Mouse (Mus musculus) lung, postnatal 0 days (tissue): ENCODE results near the gene Map4k2. TPM values are rescaled to one million over a fixed set of nuclear protein-coding genes. Genes with fewer than 3 reads are reported as not detected.
A peak's percentile ranks its signal among the peaks of the same experiment; 100 is the strongest.

ENCODE experiments used
- ATAC-seq: fragments of 200-750 bp; cut with Nextera tagmentation; 2 replicates; pipeline ENCODE4 v1.8.0; 2017; ENCODE audit warnings: moderate library complexity
- DNase-seq: peaks from one replicate; pipeline ENCODE4 v3.0.0-alpha.2; 2016; ENCODE audit warnings: low spot score
- H3K27ac ChIP-seq: fragments of 300-500 bp; sonication (generic); 2 replicates; pipeline ENCODE4 v1.5.1; 2014; ENCODE audit warnings: antibody characterized with exemption, mild to moderate bottlenecking, low read length, mixed read lengths
- H3K27me3 ChIP-seq: fragments of 300-500 bp; sonication (generic); replicated peaks from 2 replicates; pipeline ENCODE4 v1.6.1; 2014; ENCODE audit warnings: low read length, mixed read lengths; ENCODE audit not compliant: insufficient read depth
- H3K36me3 ChIP-seq: fragments of 300-500 bp; sonication (generic); 2 replicates; pipeline ENCODE4 v1.6.1; 2014; ENCODE audit warnings: low read length, mixed read lengths; ENCODE audit not compliant: insufficient read depth
- H3K4me1 ChIP-seq: fragments of 300-500 bp; sonication (generic); 2 replicates; pipeline ENCODE4 v1.6.1; 2014; ENCODE audit warnings: antibody characterized with exemption, low read depth, low read length, mixed read lengths; ENCODE audit not compliant: insufficient read depth
- H3K4me2 ChIP-seq: fragments of 300-500 bp; sonication (generic); replicated peaks from 2 replicates; pipeline ENCODE4 v1.6.1; 2014; ENCODE audit warnings: low read depth, mild to moderate bottlenecking, low read length, moderate library complexity, mixed read lengths
- H3K4me3 ChIP-seq: fragments of 300-500 bp; sonication (generic); 2 replicates; pipeline ENCODE4 v1.5.1; 2014; ENCODE audit warnings: low read depth, low read length
- H3K9ac ChIP-seq: fragments of 300-500 bp; sonication (generic); replicated peaks from 2 replicates; pipeline ENCODE4 v1.6.1; 2014; ENCODE audit warnings: low read depth, mild to moderate bottlenecking
- H3K9me3 ChIP-seq: fragments of 300-500 bp; sonication (generic); 2 replicates; pipeline ENCODE4 v1.6.1; 2016; ENCODE audit warnings: low read length, mixed read lengths
- CTCF ChIP-seq: IDR thresholded peaks from 2 replicates; pipeline ENCODE4 v1.5.1; 2016; ENCODE audit warnings: antibody characterized with exemption, mild to moderate bottlenecking
- EP300 ChIP-seq: IDR thresholded peaks from 2 replicates; pipeline ENCODE4 v1.6.1; 2016; ENCODE audit warnings: antibody characterized with exemption, mild to moderate bottlenecking, control low read depth
- WGBS: fragments of 180-500 bp; shearing (Covaris S2); extraction: QIAGEN DNeasy Blood & Tissue Kit; methylation state at CpG from one replicate; pipeline ENCODE4 v1.1.7; 2014; 5-methylcytosine and 5-hydroxymethylcytosine counted together
- polyA plus RNA-seq: library from polyadenylated mRNA; unstranded; fragments of >200 nt; fragmentation: Nextera tagmentation; extraction: Ambion mirVana; gene quantifications from 2 replicates; pipeline ENCODE4 v1.2.1, GENCODE M21; 2015

Map4k2 gene
- polyA plus RNA-seq, 1 experiment from 2014 or later = 22.5 TPM

DNA sequence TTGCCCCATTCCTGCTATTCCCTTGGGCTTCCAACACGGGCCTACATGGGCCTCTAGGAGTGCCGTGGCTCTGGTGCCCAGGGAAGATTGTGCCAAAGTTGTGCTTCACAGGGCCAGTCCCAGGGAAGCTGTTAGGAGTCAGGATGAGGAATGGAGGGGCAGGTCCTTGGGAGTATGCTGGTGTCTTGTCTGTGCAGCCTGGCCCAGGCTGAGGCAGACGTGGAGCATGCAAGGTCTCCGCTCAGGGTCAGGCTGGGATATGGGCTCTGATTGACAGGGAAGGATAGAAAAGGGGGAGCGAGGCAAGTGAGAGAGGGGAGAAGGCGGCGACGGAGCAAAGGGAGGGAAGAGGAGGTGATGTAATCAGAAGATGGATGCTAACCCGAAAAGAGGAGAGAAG, 16.2 kb upstream of the Map4k2 start:
- Histone ChIP-seq H3K4me3 (no peak overlapping the region), H3K36me3 (peaks cover 13% of the 10 kb centered on the region; the same call in 1 of the 2 replicates), H3K27ac (no peak overlapping the region), H3K9ac (no peak overlapping the region), H3K4me2 (no peak overlapping the region), H3K9me3 (no peaks in the 10 kb centered on the region), H3K27me3 (no peaks in the 10 kb centered on the region), H3K4me1 (no peaks in the 10 kb centered on the region)
- 81% methylated on average over 9 of the region's 9 CpGs for WGBS
- TF ChIP-seq EP300 (no peak), CTCF (no peak)
- ATAC-seq = no peak
- DNase-seq = no peak

DNA sequence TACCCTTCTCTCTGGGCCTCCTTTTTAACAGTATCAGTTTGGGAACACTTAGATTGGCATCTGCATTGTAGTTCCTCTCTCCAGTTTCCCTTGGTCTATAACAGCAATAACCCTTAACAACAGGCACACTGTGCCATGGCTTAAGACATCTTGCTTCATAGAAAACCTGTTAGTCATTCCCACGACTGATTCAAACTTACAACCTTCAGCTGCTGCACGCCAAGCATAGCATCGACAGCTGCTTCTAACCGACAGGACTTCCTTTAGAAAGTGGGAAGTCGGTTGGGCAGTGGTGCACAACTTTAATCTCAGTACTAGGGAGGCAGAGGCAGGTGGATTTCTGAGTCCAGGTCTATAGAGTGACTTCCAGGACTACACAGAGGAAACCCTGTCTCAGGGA, 9.8 kb upstream of the Map4k2 start:
- Histone ChIP-seq H3K9me3 (no peaks in the 10 kb centered on the region), H3K4me3 (no peak overlapping the region), H3K27ac (no peak overlapping the region), H3K4me2 (0 out of 2 replicates have a peak overlapping the region, but pooled peaks have one; percentile 29), H3K36me3 (no peaks in the 10 kb centered on the region), H3K9ac (no peak overlapping the region), H3K4me1 (peaks cover 13% of the 10 kb centered on the region), H3K27me3 (no peaks in the 10 kb centered on the region)
- no peak for DNase-seq
- TF ChIP-seq EP300 (no peak), CTCF (no peak)
- no peak for ATAC-seq
- WGBS = 39% methylated on average over 5 of the region's 5 CpGs

DNA sequence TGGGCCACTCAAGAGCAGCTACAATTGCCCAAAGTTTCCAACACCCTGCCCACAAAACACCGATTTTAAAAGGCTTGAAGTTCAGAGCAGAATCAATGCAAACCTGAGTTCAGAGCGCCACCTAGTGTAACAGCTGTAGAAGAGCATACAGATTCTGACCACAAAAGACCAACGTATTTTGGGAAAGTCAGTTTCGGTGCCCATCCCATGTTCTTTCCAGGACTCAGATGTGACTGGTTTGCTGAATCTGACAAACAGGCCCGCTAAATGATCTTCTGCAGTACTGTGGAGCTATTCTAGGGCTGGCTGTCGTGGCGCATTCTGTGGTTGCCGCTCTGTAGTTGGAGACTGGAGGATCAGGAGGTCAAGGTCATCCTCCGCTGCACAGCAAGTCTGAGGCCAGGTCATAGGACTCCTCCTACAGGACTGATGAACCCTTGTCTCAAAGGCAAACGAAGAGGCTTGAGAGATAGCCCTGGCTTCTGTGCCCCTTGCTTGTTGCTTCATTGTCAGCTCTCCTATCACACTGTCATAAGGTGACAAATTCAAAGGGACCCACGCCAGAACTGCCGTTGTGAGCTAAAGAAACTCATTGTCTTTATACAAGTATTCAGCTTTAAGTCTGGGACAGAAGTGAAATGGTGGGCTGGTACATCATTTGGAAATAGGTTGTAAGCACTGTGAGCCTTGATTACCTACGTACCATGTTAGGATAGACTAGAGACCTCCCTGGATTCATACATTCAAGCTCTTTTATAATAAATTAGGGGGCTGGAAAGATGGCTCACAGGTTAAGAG, 9.0 kb upstream of the Map4k2 start:
- Histone ChIP-seq H3K27me3 (no peaks in the 10 kb centered on the region), H3K9me3 (no peaks in the 10 kb centered on the region), H3K36me3 (no peaks in the 10 kb centered on the region), H3K4me2 (0 out of 2 replicates have a peak overlapping the region, but pooled peaks have one; percentile 29), H3K4me1 (peaks cover 17% of the 10 kb centered on the region), H3K27ac (no peak overlapping the region), H3K4me3 (no peak overlapping the region), H3K9ac (no peak overlapping the region)
- DNase-seq (peak; percentile 92), ATAC-seq (no peak)
- WGBS = 23% methylated on average over 13 of the region's 13 CpGs
- TF ChIP-seq EP300 (no peak), CTCF (peak; percentile 96)

- Histone ChIP-seq H3K27ac (peak overlapping the region; percentile 80), H3K36me3 (0 out of 2 replicates have a peak, but pooled peaks cover 2% of the 10 kb centered on the region), H3K4me3 (no peak overlapping the region), H3K4me1 (peaks cover 17% of the 10 kb centered on the region), H3K9me3 (no peaks in the 10 kb centered on the region), H3K9ac (no peak overlapping the region), H3K27me3 (no peaks in the 10 kb centered on the region), H3K4me2 (peak overlapping the region; percentile 98)
- DNase-seq (peak; percentile 47), ATAC-seq (peak; percentile 4; the same call in 1 of the 2 replicates)
- TF ChIP-seq CTCF (no peak), EP300 (no peak)
- WGBS = 56% methylated on average over 9 of the region's 9 CpGs
Observed at GRCm38 (mm10) chr19:6333761-6334595, 7.0 kb upstream of the Map4k2 start.

DNA sequence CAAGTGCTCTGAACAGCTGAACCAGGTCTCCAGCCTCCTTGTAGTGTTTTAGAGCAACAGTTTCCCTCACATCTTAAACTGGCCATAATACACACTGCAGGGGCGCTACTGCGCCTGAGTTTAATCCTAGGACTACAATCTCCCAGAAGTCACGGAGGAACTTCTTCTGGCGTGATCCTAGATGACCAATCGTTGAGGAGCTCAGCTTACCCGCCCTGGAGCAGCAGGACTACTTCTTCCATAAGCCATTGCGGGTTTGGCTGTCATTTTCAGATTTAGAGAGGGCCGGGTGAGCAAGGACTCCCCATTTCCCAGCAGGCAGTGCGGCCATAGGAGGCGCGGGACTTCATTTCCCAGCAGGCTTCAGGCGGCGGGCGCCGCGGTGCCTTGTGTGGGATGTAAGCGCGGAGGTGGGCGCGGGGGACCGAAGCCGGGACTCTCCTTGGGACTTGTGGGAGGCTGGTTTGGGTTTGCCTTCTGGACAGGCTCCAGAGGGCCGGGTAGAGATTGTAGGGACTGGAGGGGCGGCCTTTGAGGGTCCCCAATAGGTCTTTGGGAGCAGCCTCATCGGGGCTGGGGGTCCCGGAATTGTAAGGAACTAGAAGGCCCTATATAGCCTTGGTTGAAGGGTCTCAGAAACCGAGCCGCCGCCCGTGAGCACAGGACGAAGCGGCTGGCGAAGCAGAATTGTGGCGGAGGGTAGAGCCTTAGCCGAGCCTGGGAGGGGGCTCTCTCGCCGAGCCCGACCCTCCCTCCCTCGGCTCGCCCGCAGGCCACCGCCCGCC, 6.1 kb upstream of the Map4k2 start, which contains the start of gene Men1:
Gene Men1 (plus strand): TSS at position 307 of the 785 bp plus-strand sequence.
- 0 out of 2 replicates have a peak, but pooled peaks cover 10% of the 10 kb centered on the region for H3K36me3 ChIP-seq
- peak within 1 kb of the TSS; percentile 98 for H3K4me2 ChIP-seq
- H3K4me3 ChIP-seq = peak within 1 kb of the TSS; percentile 79
- WGBS = 2% methylated on average over 43 of the region's 43 CpGs
- H3K27ac ChIP-seq = peak within 1 kb of the TSS; percentile 80
- ATAC-seq (peak; percentile 97), DNase-seq (peak; percentile 100)
- H3K9me3 ChIP-seq = no peaks in the 10 kb centered on the region
- H3K4me1 ChIP-seq = peaks cover 21% of the 10 kb centered on the region
- H3K27me3 ChIP-seq = no peaks in the 10 kb centered on the region
- TF ChIP-seq EP300 (peak; percentile 44; the same call in 1 of the 2 replicates), CTCF (peak; percentile 74)
- peak within 1 kb of the TSS; percentile 69 for H3K9ac ChIP-seq
